Mouse (Mus musculus) embryonic facial prominence, embryonic 10.5 days (tissue): ENCODE results near the gene Pik3cd. TPM values are rescaled to one million over a fixed set of nuclear protein-coding genes. Genes with fewer than 3 reads are reported as not detected.

Experiments
- DNase-seq: peaks from one replicate; pipeline ENCODE4 v3.0.0-alpha.2; 2017; ENCODE audit warnings: low spot score
- H3K27ac ChIP-seq: fragments of 300-500 bp; sonication (generic); replicated peaks from 2 replicates; pipeline ENCODE4 v1.5.1; 2016; ENCODE audit warnings: mild to moderate bottlenecking
- H3K27me3 ChIP-seq: fragments of 300-500 bp; sonication (generic); replicated peaks from 2 replicates; pipeline ENCODE4 v1.6.1; 2016; ENCODE audit warnings: low read depth, mild to moderate bottlenecking; ENCODE audit not compliant: poor library complexity, severe bottlenecking
- H3K36me3 ChIP-seq: fragments of 300-500 bp; sonication (generic); replicated peaks from 2 replicates; pipeline ENCODE4 v1.6.1; 2016; ENCODE audit warnings: mild to moderate bottlenecking, moderate library complexity
- H3K4me1 ChIP-seq: fragments of 300-500 bp; sonication (generic); 2 replicates; pipeline ENCODE4 v1.6.1; 2016
- H3K4me3 ChIP-seq: fragments of 300-500 bp; sonication (generic); 2 replicates; pipeline ENCODE4 v1.5.1; 2016; ENCODE audit warnings: mild to moderate bottlenecking, moderate library complexity
- H3K9me3 ChIP-seq: fragments of 300-500 bp; sonication (generic); 2 replicates; pipeline ENCODE4 v1.6.1; 2016; ENCODE audit warnings: mild to moderate bottlenecking
- WGBS: fragments of 180-500 bp; shearing (Covaris S2); methylation state at CpG from one replicate; pipeline ENCODE4 v1.1.7; 2016; 5-methylcytosine and 5-hydroxymethylcytosine counted together
- microRNA-seq: library from miRNA; unstranded; fragments of <30 nt; microRNA quantifications from one replicate; pipeline ENCODE4, GENCODE M21; 2017
- polyA plus RNA-seq: library from polyadenylated mRNA; unstranded; fragments of >200 nt; fragmentation: Nextera tagmentation; extraction: Ambion mirVana; gene quantifications from 2 replicates; pipeline ENCODE4 v1.2.1, GENCODE M21; 2016

Gene Pik3cd
- polyA plus RNA-seq, 1 experiment from 2014 or later: 6.1 TPM

GRCm38 (mm10) chr4:149607591-149608308, 94.6 kb downstream of the Pik3cd start:
- Histone ChIP-seq H3K9me3 (no peaks in the 10 kb centered on the region), H3K27ac (peak overlapping the region; percentile 37), H3K36me3 (peaks cover 4% of the 10 kb centered on the region; the same call in 1 of the 2 replicates), H3K27me3 (no peaks in the 10 kb centered on the region), H3K4me3 (peak overlapping the region; percentile 11; the same call in 1 of the 2 replicates), H3K4me1 (peaks cover 32% of the 10 kb centered on the region)
- WGBS: 61% methylated on average over 20 of the region's 20 CpGs
- DNase-seq: peak; percentile 28

GRCm38 (mm10) chr4:149606766-149607358, 95.5 kb downstream of the Pik3cd start:
- H3K27me3 ChIP-seq: no peaks in the 10 kb centered on the region
- H3K9me3 ChIP-seq: no peaks in the 10 kb centered on the region
- 63% methylated on average over 15 of the region's 15 CpGs for WGBS
- no peak for DNase-seq
- no peak overlapping the region for H3K4me3 ChIP-seq
- peaks cover 37% of the 10 kb centered on the region for H3K4me1 ChIP-seq
- 0 out of 2 replicates have a peak overlapping the region, but pooled peaks have one; percentile 7 for H3K27ac ChIP-seq
- H3K36me3 ChIP-seq: peaks cover 4% of the 10 kb centered on the region; the same call in 1 of the 2 replicates

- H3K27me3 ChIP-seq: no peaks in the 10 kb centered on the region
- H3K27ac ChIP-seq: 0 out of 2 replicates have a peak overlapping the region, but pooled peaks have one; percentile 10
- H3K4me3 ChIP-seq: no peak overlapping the region
- H3K9me3 ChIP-seq: no peaks in the 10 kb centered on the region
- H3K36me3 ChIP-seq: peaks cover 4% of the 10 kb centered on the region; the same call in 1 of the 2 replicates
- H3K4me1 ChIP-seq: peaks cover 42% of the 10 kb centered on the region
- 83% methylated on average over 18 of the region's 18 CpGs for WGBS
- DNase-seq: no peak
Observed at GRCm38 (mm10) chr4:149606056-149606455, 96.3 kb downstream of the Pik3cd start.

GRCm38 (mm10) chr4:149604518-149604917, 97.9 kb downstream of the Pik3cd start:
- Histone ChIP-seq H3K27ac (no peak overlapping the region), H3K4me3 (no peak overlapping the region), H3K36me3 (peaks cover 4% of the 10 kb centered on the region; the same call in 1 of the 2 replicates), H3K4me1 (peaks cover 46% of the 10 kb centered on the region), H3K9me3 (no peaks in the 10 kb centered on the region), H3K27me3 (no peaks in the 10 kb centered on the region)
- DNase-seq: no peak
- 76% methylated on average over 3 of the region's 3 CpGs for WGBS

GRCm38 (mm10) chr4:149603860-149604259, 98.5 kb downstream of the Pik3cd start:
- no peaks in the 10 kb centered on the region for H3K9me3 ChIP-seq
- peaks cover 43% of the 10 kb centered on the region for H3K4me1 ChIP-seq
- WGBS: 69% methylated on average over 1 of the region's 1 CpGs
- H3K27ac ChIP-seq: no peak overlapping the region
- no peak for DNase-seq
- peaks cover 4% of the 10 kb centered on the region; the same call in 1 of the 2 replicates for H3K36me3 ChIP-seq
- no peak overlapping the region for H3K4me3 ChIP-seq
- no peaks in the 10 kb centered on the region for H3K27me3 ChIP-seq

GRCm38 (mm10) chr4:149602236-149602635, 100.1 kb downstream of the Pik3cd start:
- no peak for DNase-seq
- H3K27me3 ChIP-seq: no peaks in the 10 kb centered on the region
- no peak overlapping the region for H3K27ac ChIP-seq
- H3K4me3 ChIP-seq: no peak overlapping the region
- H3K9me3 ChIP-seq: no peaks in the 10 kb centered on the region
- WGBS: 48% methylated on average over 7 of the region's 7 CpGs
- peaks cover 31% of the 10 kb centered on the region for H3K4me1 ChIP-seq
- H3K36me3 ChIP-seq: peaks cover 4% of the 10 kb centered on the region; the same call in 1 of the 2 replicates

- no peak overlapping the region for H3K27ac ChIP-seq
- H3K36me3 ChIP-seq: peaks cover 4% of the 10 kb centered on the region; the same call in 1 of the 2 replicates
- 47% methylated on average over 4 of the region's 4 CpGs for WGBS
- no peak for DNase-seq
- no peaks in the 10 kb centered on the region for H3K27me3 ChIP-seq
- H3K4me1 ChIP-seq: peaks cover 23% of the 10 kb centered on the region
- no peak overlapping the region for H3K4me3 ChIP-seq
- H3K9me3 ChIP-seq: no peaks in the 10 kb centered on the region
Observed at GRCm38 (mm10) chr4:149601484-149601883, 100.9 kb downstream of the Pik3cd start.

- Histone ChIP-seq H3K4me1 (peaks cover 21% of the 10 kb centered on the region), H3K36me3 (peaks cover 4% of the 10 kb centered on the region; the same call in 1 of the 2 replicates), H3K27ac (no peak overlapping the region), H3K9me3 (no peaks in the 10 kb centered on the region), H3K27me3 (no peaks in the 10 kb centered on the region), H3K4me3 (no peak overlapping the region)
- DNase-seq: no peak
- WGBS: 86% methylated on average over 4 of the region's 4 CpGs
Observed at GRCm38 (mm10) chr4:149600130-149600529, 102.2 kb downstream of the Pik3cd start.

- peaks cover 2% of the 10 kb centered on the region; the same call in 1 of the 2 replicates for H3K36me3 ChIP-seq
- H3K27me3 ChIP-seq: no peaks in the 10 kb centered on the region
- H3K4me3 ChIP-seq: no peak overlapping the region
- no peak for DNase-seq
- H3K27ac ChIP-seq: no peak overlapping the region
- no peaks in the 10 kb centered on the region for H3K9me3 ChIP-seq
- 92% methylated on average over 6 of the region's 6 CpGs for WGBS
- H3K4me1 ChIP-seq: peaks cover 25% of the 10 kb centered on the region
Observed at GRCm38 (mm10) chr4:149599549-149599948, 102.8 kb downstream of the Pik3cd start.

Small RNA genes within 50 kb of the gene (microRNA-seq; reads per million reads assigned to microRNA genes)
- not detected for gene Mir7023

Other genes with a start within 250 kb of the Pik3cd start
- not detected in 2 replicates for gene Rbp7, start 247.6 kb downstream of the Pik3cd start, polyA plus RNA-seq
- gene Tmem274, start 225.2 kb downstream of the Pik3cd start, polyA plus RNA-seq: 0.26 and 0.77 TPM in 2 replicates
- 14.5 and 15.0 TPM in 2 replicates for gene Nmnat1, start 217.4 kb downstream of the Pik3cd start, polyA plus RNA-seq
- gene Lzic, start 217.3 kb downstream of the Pik3cd start, polyA plus RNA-seq: 53.2 and 54.5 TPM in 2 replicates
- gene Ctnnbip1, start 184.3 kb downstream of the Pik3cd start, polyA plus RNA-seq: 67.5 TPM in 2 replicates
- gene Clstn1, start 116.1 kb downstream of the Pik3cd start, polyA plus RNA-seq: 39.6 and 44.2 TPM in 2 replicates
- gene Tmem201, start 35.5 kb upstream of the Pik3cd start, polyA plus RNA-seq: 46.5 and 46.7 TPM in 2 replicates
- gene Slc25a33, start 71.7 kb upstream of the Pik3cd start, polyA plus RNA-seq: 17.6 and 18.7 TPM in 2 replicates